Mouse (Mus musculus) ES-E14 (cell line): ENCODE measurements around the gene Rbm43. TPM values are rescaled to one million over a fixed set of nuclear protein-coding genes. Genes with fewer than 3 reads are reported as not detected.

Experiments used
- DNase-seq: peaks from one replicate; pipeline ENCODE4 v3.0.0-alpha.2; 2013; ENCODE audit warnings: low read depth, low spot score
- H3K27ac ChIP-seq: 2 replicates; pipeline ENCODE4 v1.5.1; 2012; ENCODE audit warnings: low read depth, mild to moderate bottlenecking, low read length, moderate library complexity, mixed read lengths; ENCODE audit not compliant: poor library complexity, insufficient read depth, severe bottlenecking
- H3K36me3 ChIP-seq: 2 replicates; pipeline ENCODE4 v1.6.1; 2012; ENCODE audit warnings: mild to moderate bottlenecking, low read length, moderate library complexity, mixed read lengths; ENCODE audit not compliant: control insufficient read depth, poor library complexity, insufficient read depth, severe bottlenecking
- H3K4me1 ChIP-seq, 2 experiments: fragments of 150-350 bp in 1 of 2; sonication (generic) in 1 of 2; 2 replicates each; pipeline ENCODE4 v1.6.1; 2012; ENCODE audit warnings: low read length in 2 of 2, mild to moderate bottlenecking in 1 of 2, mixed read lengths in 1 of 2; ENCODE audit not compliant: control insufficient read depth in 2 of 2, insufficient read depth in 2 of 2, poor library complexity in 1 of 2
- H3K4me3 ChIP-seq, 2 experiments: fragments of 150-350 bp in 1 of 2; sonication (generic) in 1 of 2; 2 replicates each; pipeline ENCODE4 v1.5.1; 2012; ENCODE audit warnings: low read length in 2 of 2, low read depth in 1 of 2, mild to moderate bottlenecking in 1 of 2, mixed read lengths in 1 of 2; ENCODE audit not compliant: insufficient read depth in 1 of 2, poor library complexity in 1 of 2, severe bottlenecking in 1 of 2
- H3K9ac ChIP-seq: 2 replicates; pipeline ENCODE4 v1.6.1; 2012; ENCODE audit warnings: low read depth, mild to moderate bottlenecking, low read length, mixed read lengths; ENCODE audit not compliant: poor library complexity, insufficient read depth, severe bottlenecking
- H3K9me3 ChIP-seq: fragments of 150-350 bp; sonication (generic); 2 replicates; pipeline ENCODE4 v1.6.1; 2012; ENCODE audit warnings: low read depth, mild to moderate bottlenecking, low read length; ENCODE audit not compliant: control insufficient read depth, insufficient read depth
- CHD2 ChIP-seq: IDR thresholded peaks from 2 replicates; pipeline ENCODE4 v1.6.1; 2014; ENCODE audit warnings: mild to moderate bottlenecking, low read depth, low read length, inconsistent platforms
- HCFC1 ChIP-seq: IDR thresholded peaks from 2 replicates; pipeline ENCODE4 v1.6.1; 2012; ENCODE audit warnings: low read length, inconsistent platforms, borderline replicate concordance; ENCODE audit not compliant: insufficient read depth
- MAFK ChIP-seq: IDR thresholded peaks from 2 replicates; pipeline ENCODE4 v1.6.1; 2014; ENCODE audit warnings: mild to moderate bottlenecking, low read depth, low read length, inconsistent platforms; ENCODE audit not compliant: insufficient read depth
- ZC3H11A ChIP-seq: IDR thresholded peaks from 2 replicates; pipeline ENCODE4 v1.6.1; 2012; ENCODE audit warnings: low read depth, mild to moderate bottlenecking, inconsistent platforms, low read length, borderline replicate concordance
- ZNF384 ChIP-seq: IDR thresholded peaks from 2 replicates; pipeline ENCODE4 v1.6.1; 2012; ENCODE audit warnings: low read depth, low read length, inconsistent platforms
- in situ Hi-C, 2 experiments: fragments of 600-800 bp; cut with MboI; formaldehyde crosslinking; loops; one replicate each; pipeline ENCODE4 v1.15.1; 2025; ENCODE audit warnings: low sequenced_read_pairs in 2 of 2, inconsistent platforms in 1 of 2; ENCODE audit not compliant: unreplicated experiment in 2 of 2
- total RNA-seq: library from RNA; depleted of rRNA; stranded (reverse); fragments of 300-350 nt; gene quantifications from 2 replicates; pipeline ENCODE4 v1.2.3, GENCODE M21; 2012

The Rbm43 gene
- total RNA-seq, 1 experiment: 2.9 TPM

DNA sequence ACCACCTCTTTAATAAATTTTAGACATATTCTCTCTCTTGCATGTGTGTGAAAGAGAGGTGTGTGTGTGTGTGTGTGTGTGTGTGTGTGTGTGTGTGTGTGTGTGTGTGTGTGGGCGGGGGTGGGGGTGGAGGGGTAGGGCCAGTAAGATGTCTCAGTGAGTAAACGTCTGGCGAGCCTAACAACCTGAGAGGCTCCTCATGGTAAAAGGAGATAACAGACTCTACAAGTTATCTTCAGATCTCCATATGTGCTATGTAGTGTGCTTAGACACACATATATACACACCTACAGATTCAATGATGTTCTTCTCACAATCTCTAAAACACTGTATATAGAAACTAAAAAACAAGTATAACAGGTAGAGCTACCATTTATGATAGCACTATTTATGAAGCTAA lies 3.8 kb upstream of the Rbm43 start:
- TF ChIP-seq ZC3H11A: no peak
- no peak for TF ChIP-seq ZNF384
- TF ChIP-seq CHD2: no peak
- TF ChIP-seq MAFK: no peak
- TF ChIP-seq HCFC1: no peak
- no peak overlapping the region for H3K4me3 ChIP-seq
- H3K9ac ChIP-seq: no peak overlapping the region
- H3K4me1 ChIP-seq: peaks cover 0 to 4% of the 10 kb centered on the region in 2 experiments; a peak in 1 of 4 replicates
- H3K36me3 ChIP-seq: no peaks in the 10 kb centered on the region
- no peak for DNase-seq
- H3K9me3 ChIP-seq: no peaks in the 10 kb centered on the region
- H3K27ac ChIP-seq: no peak overlapping the region
- in situ Hi-C loops: no loop called here

DNA sequence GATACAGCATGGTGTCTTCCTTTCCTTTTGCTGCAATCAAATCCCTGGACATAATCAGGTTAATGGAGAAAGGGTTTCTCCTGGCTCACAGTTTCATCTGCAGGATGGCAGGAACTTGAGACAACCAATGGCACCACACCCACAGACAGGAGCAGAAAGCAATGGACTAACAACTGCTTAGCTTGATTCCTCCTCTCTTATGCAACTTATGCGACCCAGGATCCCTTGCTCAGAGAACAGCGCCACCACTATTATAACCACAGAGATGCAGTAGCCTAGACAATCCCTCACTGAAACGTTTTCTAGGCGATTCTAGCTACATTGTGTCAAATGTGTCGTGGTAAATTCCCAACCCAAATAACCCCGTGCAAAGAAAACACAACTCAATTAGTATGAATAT lies 2.0 kb upstream of the Rbm43 start:
- Histone ChIP-seq H3K27ac (no peak overlapping the region), H3K36me3 (no peaks in the 10 kb centered on the region), H3K9ac (no peak overlapping the region), H3K4me3 (no peak overlapping the region), H3K9me3 (no peaks in the 10 kb centered on the region), H3K4me1 (peaks cover 0 to 4% of the 10 kb centered on the region in 2 experiments; a peak in 1 of 4 replicates)
- no peak for TF ChIP-seq ZC3H11A
- no peak for TF ChIP-seq HCFC1
- TF ChIP-seq ZNF384: no peak
- TF ChIP-seq MAFK: no peak
- TF ChIP-seq CHD2: no peak
- no peak for DNase-seq
- in situ Hi-C loops: no loop called here

DNA sequence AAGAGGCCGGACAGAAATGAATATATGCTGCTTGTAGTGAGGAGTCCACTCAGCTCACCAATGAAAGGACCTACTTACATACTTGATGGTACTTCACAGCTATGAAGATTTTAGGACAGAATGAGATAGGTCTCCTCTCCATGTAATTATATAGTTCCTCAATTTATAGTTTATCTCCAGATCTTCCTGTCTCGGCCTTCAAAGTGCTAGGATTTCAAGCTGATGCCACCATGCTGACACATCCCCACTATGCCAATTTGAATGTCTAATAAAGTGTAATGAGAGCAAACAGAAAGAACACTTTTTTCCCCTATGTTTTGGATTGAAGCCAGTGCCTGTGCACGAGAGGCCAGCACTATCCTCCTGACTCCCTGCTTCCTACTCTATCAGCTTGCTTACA lies 1.6 kb upstream of the Rbm43 start:
- in situ Hi-C loops: no loop called here
- Histone ChIP-seq H3K9me3 (no peaks in the 10 kb centered on the region), H3K4me1 (peaks cover 0 to 4% of the 10 kb centered on the region in 2 experiments; a peak in 1 of 4 replicates), H3K4me3 (no peak overlapping the region), H3K27ac (no peak overlapping the region), H3K36me3 (no peaks in the 10 kb centered on the region), H3K9ac (no peak overlapping the region)
- no peak for DNase-seq
- no peak for TF ChIP-seq HCFC1
- TF ChIP-seq ZNF384: no peak
- no peak for TF ChIP-seq MAFK
- TF ChIP-seq ZC3H11A: no peak
- TF ChIP-seq CHD2: no peak

DNA sequence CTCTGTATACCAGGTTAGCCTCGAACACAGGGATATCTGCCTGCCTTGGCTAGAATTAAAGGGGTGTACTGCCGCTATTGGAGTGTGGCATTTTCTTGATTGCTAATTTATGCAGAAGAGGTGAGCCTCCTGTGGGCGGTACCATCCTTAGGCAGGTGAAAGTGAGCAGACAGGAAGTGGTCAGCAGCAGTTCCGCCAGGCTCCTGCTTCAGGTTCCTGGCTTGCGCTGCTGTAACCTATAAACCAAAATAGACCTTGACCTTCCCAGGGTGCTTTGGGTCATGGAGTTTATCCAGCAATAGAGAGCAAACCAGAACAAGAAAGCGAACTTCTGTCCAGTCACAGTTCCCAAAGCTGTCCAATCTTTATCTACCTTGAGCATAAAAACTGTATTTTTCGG lies 958 bp upstream of the Rbm43 start:
- H3K4me3 ChIP-seq: no peak overlapping the region
- TF ChIP-seq ZNF384 (no peak), CHD2 (no peak), HCFC1 (no peak), MAFK (no peak), ZC3H11A (no peak)

More for the DNA sequence above, 958 bp upstream of the Rbm43 start:
- H3K9me3 ChIP-seq: no peaks in the 10 kb centered on the region
- in situ Hi-C loops: no loop called here
- no peak overlapping the region for H3K9ac ChIP-seq
- H3K27ac ChIP-seq: no peak overlapping the region
- no peaks in the 10 kb centered on the region for H3K36me3 ChIP-seq
- no peak for DNase-seq
- H3K4me1 ChIP-seq: peaks cover 0 to 4% of the 10 kb centered on the region in 2 experiments; a peak in 1 of 4 replicates
